Mouse (Mus musculus) adrenal gland, adult 10 weeks (tissue): ENCODE data around the gene Ror2. TPM values are rescaled to one million over a fixed set of nuclear protein-coding genes. Genes with fewer than 3 reads are reported as not detected.

ENCODE experiments used
- polyA plus RNA-seq: library from polyadenylated mRNA; stranded (reverse); fragments of 350-450 nt; fragmentation: Illumina TruSeq; extraction: RNeasy Lipid Tissue Mini Kit (QIAGEN cat#74804); gene quantifications from one replicate; pipeline ENCODE4 v1.2.3, GENCODE M21; 2014; ENCODE audit warnings: low read depth, low replicate concordance

The Ror2 gene
- 0.76 TPM for polyA plus RNA-seq

GRCm38 (mm10) chr13:53285756-53286361 is at the start of gene Ror2:
Gene Ror2 (minus strand): TSS chr13:53286124.

Other genes starting within 250 kb of the Ror2 start
- gene Sptlc1, start 91.3 kb upstream of the Ror2 start, polyA plus RNA-seq, result 97.9 TPM
- 0.76 TPM for gene Msx2, start 186.9 kb upstream of the Ror2 start, polyA plus RNA-seq